Mouse (Mus musculus): Measurements from ENCODE around the gene Slc5a4b. TPM values are rescaled to one million over a fixed set of nuclear protein-coding genes. Genes with fewer than 3 reads are reported as not detected.

Gene Slc5a4b
- polyA plus RNA-seq (2014; fragmentation: Nextera tagmentation; extraction: Ambion mirVana), result not detected in 2 replicates

GRCm38 (mm10) chr10:76110861-76111260 lies at the start of gene Slc5a4b:
TSS of gene Slc5a4b (minus strand) at chr10:76110961.
- Histone ChIP-seq H3K9me3 (ENCODE audit: control insufficient read depth, low read length) (no peaks in the 10 kb centered on the region), H3K4me2 (ENCODE audit: low read length) (no peak within 1 kb of the TSS), H3K27ac (replicated peaks; ENCODE audit: low read depth, low read length) (no peak within 1 kb of the TSS), H3K27me3 (ENCODE audit: control insufficient read depth, insufficient read depth, low read length) (no peaks in the 10 kb centered on the region), H3K4me1 (ENCODE audit: control insufficient read depth, insufficient read depth, low read length) (no peaks in the 10 kb centered on the region), H3K9ac (replicated peaks; ENCODE audit: low read length) (no peak within 1 kb of the TSS), H3K36me3 (ENCODE audit: control insufficient read depth, insufficient read depth, low read length) (no peaks in the 10 kb centered on the region), H3K4me3 (replicated peaks; ENCODE audit: low read depth, low read length) (no peak within 1 kb of the TSS)
- WGBS, result 90% methylated on average over 4 of the region's 4 CpGs
- ATAC-seq (ENCODE audit: low FRiP score, low TSS enrichment), result no peak
- no peak for DNase-seq

- no peaks in the 10 kb centered on the region for H3K9me3 ChIP-seq (ENCODE audit: control insufficient read depth, low read length)
- DNase-seq (no peak), ATAC-seq (ENCODE audit: low FRiP score, low TSS enrichment) (no peak)
- H3K27ac ChIP-seq (replicated peaks; ENCODE audit: low read depth, low read length), result no peak overlapping the region
- no peak overlapping the region for H3K9ac ChIP-seq (replicated peaks; ENCODE audit: low read length)
- H3K4me2 ChIP-seq (ENCODE audit: low read length), result no peak overlapping the region
- H3K27me3 ChIP-seq (ENCODE audit: control insufficient read depth, insufficient read depth, low read length), result no peaks in the 10 kb centered on the region
- H3K36me3 ChIP-seq (ENCODE audit: control insufficient read depth, insufficient read depth, low read length), result no peaks in the 10 kb centered on the region
- H3K4me1 ChIP-seq (ENCODE audit: control insufficient read depth, insufficient read depth, low read length), result no peaks in the 10 kb centered on the region
- no peak overlapping the region for H3K4me3 ChIP-seq (replicated peaks; ENCODE audit: low read depth, low read length)
- 94% methylated on average over 1 of the region's 1 CpGs for WGBS
These were observed 47.2 kb upstream of the Slc5a4b start for GRCm38 (mm10) chr10:76158009-76158408.

- Histone ChIP-seq H3K4me1 (ENCODE audit: control insufficient read depth, insufficient read depth, low read length) (no peaks in the 10 kb centered on the region), H3K9ac (replicated peaks; ENCODE audit: low read length) (no peak overlapping the region), H3K4me2 (ENCODE audit: low read length) (no peak overlapping the region), H3K9me3 (ENCODE audit: control insufficient read depth, low read length) (no peaks in the 10 kb centered on the region), H3K36me3 (ENCODE audit: control insufficient read depth, insufficient read depth, low read length) (no peaks in the 10 kb centered on the region), H3K4me3 (replicated peaks; ENCODE audit: low read depth, low read length) (no peak overlapping the region), H3K27ac (replicated peaks; ENCODE audit: low read depth, low read length) (no peak overlapping the region), H3K27me3 (ENCODE audit: control insufficient read depth, insufficient read depth, low read length) (no peaks in the 10 kb centered on the region)
- no peak for ATAC-seq (ENCODE audit: low FRiP score, low TSS enrichment)
- no peak for DNase-seq
- WGBS, result 77% methylated on average over 5 of the region's 5 CpGs
These were observed 46.8 kb upstream of the Slc5a4b start for GRCm38 (mm10) chr10:76157528-76157927.

- H3K27ac ChIP-seq (replicated peaks; ENCODE audit: low read depth, low read length), result no peak overlapping the region
- no peaks in the 10 kb centered on the region for H3K4me1 ChIP-seq (ENCODE audit: control insufficient read depth, insufficient read depth, low read length)
- H3K36me3 ChIP-seq (ENCODE audit: control insufficient read depth, insufficient read depth, low read length), result no peaks in the 10 kb centered on the region
- DNase-seq, result no peak
- no peaks in the 10 kb centered on the region for H3K27me3 ChIP-seq (ENCODE audit: control insufficient read depth, insufficient read depth, low read length)
- H3K9ac ChIP-seq (replicated peaks; ENCODE audit: low read length), result no peak overlapping the region
- no peak overlapping the region for H3K4me3 ChIP-seq (replicated peaks; ENCODE audit: low read depth, low read length)
- ATAC-seq (ENCODE audit: low FRiP score, low TSS enrichment), result no peak
- WGBS, result 90% methylated on average over 7 of the region's 7 CpGs
- no peak overlapping the region for H3K4me2 ChIP-seq (ENCODE audit: low read length)
- H3K9me3 ChIP-seq (ENCODE audit: control insufficient read depth, low read length), result no peaks in the 10 kb centered on the region
These were observed 45.1 kb upstream of the Slc5a4b start for GRCm38 (mm10) chr10:76155911-76156310.

GRCm38 (mm10) chr10:76147278-76147677 lies 36.5 kb upstream of the Slc5a4b start, which contains the start of gene Slc5a4a:
TSS of gene Slc5a4a (plus strand) at chr10:76147451.
- Histone ChIP-seq H3K4me3 (replicated peaks; ENCODE audit: low read depth, low read length) (no peak within 1 kb of the TSS), H3K4me2 (ENCODE audit: low read length) (no peak within 1 kb of the TSS), H3K9me3 (ENCODE audit: control insufficient read depth, low read length) (no peaks in the 10 kb centered on the region), H3K4me1 (ENCODE audit: control insufficient read depth, insufficient read depth, low read length) (no peaks in the 10 kb centered on the region), H3K9ac (replicated peaks; ENCODE audit: low read length) (no peak within 1 kb of the TSS), H3K27ac (replicated peaks; ENCODE audit: low read depth, low read length) (no peak within 1 kb of the TSS), H3K27me3 (ENCODE audit: control insufficient read depth, insufficient read depth, low read length) (no peaks in the 10 kb centered on the region), H3K36me3 (ENCODE audit: control insufficient read depth, insufficient read depth, low read length) (no peaks in the 10 kb centered on the region)
- ATAC-seq (ENCODE audit: low FRiP score, low TSS enrichment), result no peak
- no peak for DNase-seq
- WGBS, result 92% methylated on average over 5 of the region's 5 CpGs

- DNase-seq (no peak), ATAC-seq (ENCODE audit: low FRiP score, low TSS enrichment) (no peak)
- Histone ChIP-seq H3K9me3 (ENCODE audit: control insufficient read depth, low read length) (no peaks in the 10 kb centered on the region), H3K4me3 (replicated peaks; ENCODE audit: low read depth, low read length) (no peak overlapping the region), H3K27ac (replicated peaks; ENCODE audit: low read depth, low read length) (no peak overlapping the region), H3K27me3 (ENCODE audit: control insufficient read depth, insufficient read depth, low read length) (no peaks in the 10 kb centered on the region), H3K4me1 (ENCODE audit: control insufficient read depth, insufficient read depth, low read length) (no peaks in the 10 kb centered on the region), H3K4me2 (ENCODE audit: low read length) (no peak overlapping the region), H3K36me3 (ENCODE audit: control insufficient read depth, insufficient read depth, low read length) (no peaks in the 10 kb centered on the region), H3K9ac (replicated peaks; ENCODE audit: low read length) (no peak overlapping the region)
- WGBS, result 73% methylated on average over 8 of the region's 8 CpGs
These were observed 36.1 kb upstream of the Slc5a4b start for GRCm38 (mm10) chr10:76146846-76147245.

GRCm38 (mm10) chr10:76136318-76136717 lies 25.6 kb upstream of the Slc5a4b start:
- Histone ChIP-seq H3K27me3 (ENCODE audit: control insufficient read depth, insufficient read depth, low read length) (no peaks in the 10 kb centered on the region), H3K9ac (replicated peaks; ENCODE audit: low read length) (no peak overlapping the region), H3K36me3 (ENCODE audit: control insufficient read depth, insufficient read depth, low read length) (no peaks in the 10 kb centered on the region), H3K4me1 (ENCODE audit: control insufficient read depth, insufficient read depth, low read length) (no peaks in the 10 kb centered on the region), H3K9me3 (ENCODE audit: control insufficient read depth, low read length) (no peaks in the 10 kb centered on the region), H3K27ac (replicated peaks; ENCODE audit: low read depth, low read length) (no peak overlapping the region), H3K4me2 (ENCODE audit: low read length) (no peak overlapping the region), H3K4me3 (replicated peaks; ENCODE audit: low read depth, low read length) (no peak overlapping the region)
- WGBS, result 82% methylated on average over 2 of the region's 2 CpGs
- ATAC-seq (ENCODE audit: low FRiP score, low TSS enrichment), result no peak
- no peak for DNase-seq

GRCm38 (mm10) chr10:76132506-76132905 lies 21.7 kb upstream of the Slc5a4b start:
- WGBS, result 68% methylated on average over 4 of the region's 4 CpGs
- Histone ChIP-seq H3K4me3 (replicated peaks; ENCODE audit: low read depth, low read length) (no peak overlapping the region), H3K9ac (replicated peaks; ENCODE audit: low read length) (no peak overlapping the region), H3K27me3 (ENCODE audit: control insufficient read depth, insufficient read depth, low read length) (no peaks in the 10 kb centered on the region), H3K27ac (replicated peaks; ENCODE audit: low read depth, low read length) (no peak overlapping the region), H3K9me3 (ENCODE audit: control insufficient read depth, low read length) (no peaks in the 10 kb centered on the region), H3K4me2 (ENCODE audit: low read length) (no peak overlapping the region), H3K36me3 (ENCODE audit: control insufficient read depth, insufficient read depth, low read length) (no peaks in the 10 kb centered on the region), H3K4me1 (ENCODE audit: control insufficient read depth, insufficient read depth, low read length) (no peaks in the 10 kb centered on the region)
- DNase-seq (peak; percentile 61), ATAC-seq (ENCODE audit: low FRiP score, low TSS enrichment) (no peak)

GRCm38 (mm10) chr10:76121495-76121894 lies 10.7 kb upstream of the Slc5a4b start:
- Histone ChIP-seq H3K4me1 (ENCODE audit: control insufficient read depth, insufficient read depth, low read length) (no peaks in the 10 kb centered on the region), H3K4me2 (ENCODE audit: low read length) (no peak overlapping the region), H3K9ac (replicated peaks; ENCODE audit: low read length) (no peak overlapping the region), H3K36me3 (ENCODE audit: control insufficient read depth, insufficient read depth, low read length) (no peaks in the 10 kb centered on the region), H3K4me3 (replicated peaks; ENCODE audit: low read depth, low read length) (no peak overlapping the region), H3K27ac (replicated peaks; ENCODE audit: low read depth, low read length) (no peak overlapping the region), H3K27me3 (ENCODE audit: control insufficient read depth, insufficient read depth, low read length) (no peaks in the 10 kb centered on the region), H3K9me3 (ENCODE audit: control insufficient read depth, low read length) (no peaks in the 10 kb centered on the region)
- no peak for ATAC-seq (ENCODE audit: low FRiP score, low TSS enrichment)
- 90% methylated on average over 5 of the region's 5 CpGs for WGBS
- DNase-seq, result no peak
